Mouse (Mus musculus) spleen, postnatal 36 days (tissue): ENCODE data around the gene Sh2d1b1.
A peak's percentile ranks its signal among the peaks of the same experiment; 100 is the strongest.
"Not testable (repeated sequence)": the region's sequence is repeated elsewhere in the genome, so short reads cannot be mapped to it uniquely, and the experiment has no call there.

Experiments
- DNase-seq, 2 experiments: peaks; one replicate each; pipeline ENCODE4 v3.0.0; 2022; ENCODE audit warnings: low spot score in 2 of 2, mixed read lengths in 1 of 2

Gene Sh2d1b1

DNA sequence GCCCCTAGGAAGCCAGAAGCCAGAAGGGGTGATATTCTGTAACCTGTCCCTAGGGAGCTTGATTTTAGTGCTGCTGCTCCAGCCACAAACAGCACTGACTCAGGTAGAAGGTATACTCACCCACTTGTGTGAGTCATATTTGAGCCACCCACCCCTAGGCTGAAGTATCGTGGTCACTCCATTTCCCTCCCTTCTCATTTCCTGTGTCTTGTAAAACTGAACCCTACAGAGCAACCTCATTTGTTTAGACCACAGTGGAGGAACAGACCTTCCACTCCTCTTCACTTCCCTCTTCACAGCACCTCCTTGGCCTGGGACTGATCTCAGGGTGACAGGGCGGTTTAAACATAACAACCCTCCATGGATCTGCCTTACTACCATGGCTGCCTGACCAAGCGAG, at the start of gene Sh2d1b1:
Gene Sh2d1b1, plus strand, starts transcription at position 305 of the 400 bp plus-strand sequence.
- DNase-seq: peak; percentile 13 to 22

GRCm38 (mm10) chr1:170232688-170233087, 44.4 kb upstream of the Sh2d1b1 start, which contains the start of gene Sh2d1b2:
Gene Sh2d1b2, plus strand, starts transcription at chr1:170232749.
- DNase-seq: not testable (repeated sequence)

- no peak for DNase-seq
These were observed 32.1 kb upstream of the Sh2d1b1 start for GRCm38 (mm10) chr1:170245016-170245415.

DNA sequence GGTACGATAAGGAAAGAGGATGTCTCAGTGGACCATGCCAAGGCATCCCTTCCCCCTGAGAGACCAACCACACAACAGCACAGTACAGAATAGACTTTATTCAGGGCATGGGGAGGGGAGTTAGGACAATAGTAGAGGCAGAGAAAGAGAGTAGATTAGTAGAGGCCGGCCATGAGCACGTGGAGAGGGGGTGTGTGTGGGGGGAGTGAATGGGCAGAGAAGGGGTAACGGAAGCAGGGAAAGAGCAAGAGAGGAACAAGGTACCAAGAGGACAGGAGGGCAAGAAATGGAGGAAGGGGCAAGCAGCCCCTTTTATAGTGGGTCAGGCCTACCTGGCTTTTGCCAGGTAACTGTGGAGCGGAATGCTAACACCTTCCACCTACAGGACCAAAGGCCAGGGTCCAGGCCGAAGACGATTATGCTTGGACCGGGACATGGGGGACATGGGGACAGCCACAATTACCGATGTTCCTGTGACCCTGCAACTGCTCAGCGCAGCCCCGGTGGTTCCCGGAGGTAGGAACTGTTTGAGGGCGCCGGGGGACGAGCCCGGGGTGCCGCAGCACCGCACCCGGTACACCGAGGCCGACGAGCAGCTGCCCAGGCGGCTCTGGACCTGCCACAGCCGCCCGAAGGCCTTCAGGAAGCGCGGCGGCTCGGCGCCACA, 22.1 kb upstream of the Sh2d1b1 start:
- DNase-seq: no peak

GRCm38 (mm10) chr1:170255560-170255910, 21.6 kb upstream of the Sh2d1b1 start:
- peak; percentile 75 to 80 for DNase-seq

DNA sequence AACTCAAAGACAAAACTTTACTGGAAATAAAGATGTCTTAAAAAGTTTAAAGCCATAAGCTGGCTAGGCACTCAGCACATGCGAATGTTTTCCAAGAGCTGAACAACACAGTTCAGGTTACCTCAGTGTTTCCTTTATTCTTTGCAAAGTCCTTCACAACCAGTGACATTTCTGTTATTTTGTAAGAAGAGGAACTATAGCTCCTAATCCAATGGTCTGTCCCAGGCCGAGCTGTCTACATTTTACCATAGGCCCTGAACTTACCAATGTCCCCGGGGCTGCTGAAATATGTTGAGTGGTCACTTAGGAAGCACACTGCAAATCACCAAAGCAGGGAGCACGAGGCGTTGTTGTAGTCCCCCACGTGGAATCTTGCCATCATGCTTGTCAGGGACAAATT, 6.8 kb upstream of the Sh2d1b1 start:
- DNase-seq: no peak

GRCm38 (mm10) chr1:170270696-170271095, 6.4 kb upstream of the Sh2d1b1 start:
- no peak for DNase-seq

GRCm38 (mm10) chr1:170273252-170273651, 3.9 kb upstream of the Sh2d1b1 start:
- no peak for DNase-seq

DNA sequence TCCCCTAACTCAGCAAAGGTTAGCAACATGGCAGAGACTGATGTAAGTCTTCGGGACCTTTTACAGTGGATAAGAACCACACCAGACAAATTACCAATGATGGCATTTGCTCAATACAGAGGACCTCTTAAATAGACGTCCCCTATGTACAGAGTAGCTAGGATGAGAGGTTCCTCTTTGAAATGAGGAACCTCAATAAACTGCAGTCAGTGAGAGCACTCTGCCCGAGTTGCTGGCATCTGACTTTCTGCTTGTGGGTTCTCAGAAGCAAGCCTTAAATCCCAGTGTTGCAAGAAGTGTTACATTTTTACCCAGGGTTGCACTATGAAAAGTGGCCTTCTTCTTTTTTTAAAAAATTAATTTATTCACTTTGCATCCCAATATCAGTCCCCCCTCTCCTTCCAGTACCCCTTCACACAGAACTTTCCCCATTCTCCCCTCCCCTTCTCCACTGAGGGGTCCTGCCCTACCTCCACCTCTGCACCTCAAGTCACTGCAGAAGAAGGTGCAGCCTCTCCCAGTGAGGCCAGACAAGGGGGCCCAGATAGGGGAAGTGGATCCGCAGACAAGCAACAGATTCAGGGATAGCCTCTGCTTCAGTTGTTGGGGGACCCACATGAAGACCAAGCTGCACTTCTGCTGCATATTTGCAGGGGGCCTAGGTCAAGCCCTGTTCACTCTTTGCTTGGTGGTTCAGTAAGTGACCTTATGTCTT, 5.5 kb downstream of the Sh2d1b1 start:
- DNase-seq: peak in 1 of 2 experiments; percentile 15

DNA sequence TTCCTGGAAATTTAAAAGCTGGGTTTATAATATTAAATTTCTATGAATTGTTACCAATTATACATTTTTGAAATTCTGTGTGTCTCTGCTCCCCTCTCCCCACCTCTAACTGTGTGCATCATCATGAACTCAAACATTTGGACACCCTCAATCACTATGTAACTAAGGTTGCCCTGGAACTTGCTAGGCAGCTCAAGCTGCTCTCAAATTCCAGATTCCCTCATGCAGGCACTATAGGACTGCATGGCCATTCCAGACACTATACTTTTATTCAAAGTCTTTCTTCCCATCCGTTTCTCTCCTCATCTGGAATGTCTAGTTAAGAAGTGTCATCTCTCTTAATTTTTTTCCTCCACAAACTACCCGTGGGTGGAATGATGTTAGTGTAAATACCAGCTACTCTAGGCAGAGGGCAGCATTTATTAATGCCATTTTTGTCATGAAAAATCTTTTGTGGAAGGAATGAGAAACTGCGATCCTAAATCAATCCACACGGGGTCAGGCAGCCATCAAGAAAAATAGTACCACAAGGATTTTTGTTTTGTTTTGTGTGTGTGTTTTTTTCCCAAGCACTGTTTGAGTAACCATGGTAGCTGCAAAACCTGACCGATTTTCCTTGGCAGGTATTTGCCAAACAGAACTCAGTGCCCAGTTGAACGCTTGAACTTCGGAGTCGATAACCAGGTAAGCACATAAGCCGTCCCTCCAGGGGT, 15.3 kb downstream of the Sh2d1b1 start:
- no peak for DNase-seq

DNA sequence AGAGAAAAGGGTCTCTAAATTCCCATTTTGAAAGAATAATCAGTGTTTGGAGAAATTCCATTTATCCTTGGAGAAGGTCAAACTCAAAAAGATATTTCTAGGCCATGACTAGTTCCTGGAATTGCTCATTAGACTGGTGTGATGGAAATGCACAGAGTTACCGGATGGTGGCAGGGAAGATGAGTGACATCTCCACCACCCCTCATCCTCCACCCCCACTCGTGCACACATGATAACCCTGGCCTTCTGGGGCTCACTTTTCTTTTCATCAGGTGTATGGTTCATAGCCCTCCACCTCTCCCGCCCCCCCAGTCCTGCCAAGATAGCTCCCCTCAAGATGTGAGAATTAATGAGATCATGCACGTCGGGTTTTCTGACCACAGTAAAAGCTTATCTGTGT, 16.1 kb downstream of the Sh2d1b1 start:
- DNase-seq: no peak

GRCm38 (mm10) chr1:170294786-170295570, 17.9 kb downstream of the Sh2d1b1 start:
- DNase-seq: no peak

DNA sequence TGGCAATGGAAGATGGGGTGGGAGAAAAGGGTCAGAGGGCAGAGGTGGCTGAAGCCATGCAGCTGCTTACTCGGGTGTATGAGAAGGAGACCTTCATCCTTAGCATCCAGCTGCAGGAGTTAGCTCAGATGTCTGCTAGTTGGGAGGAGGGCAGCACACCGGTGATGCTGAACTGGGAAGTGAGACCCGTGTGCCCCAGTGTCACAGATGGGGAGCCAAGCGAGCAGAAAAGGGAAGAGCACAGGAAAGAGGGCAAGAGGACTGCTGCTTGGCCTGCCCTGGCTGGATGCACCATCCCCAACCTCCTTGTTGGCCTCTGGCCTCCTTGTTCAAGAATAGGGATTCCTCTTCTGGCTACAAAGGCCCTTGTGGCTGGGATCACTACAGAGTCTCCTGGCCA, 22.4 kb downstream of the Sh2d1b1 start:
- no peak for DNase-seq

- no peak for DNase-seq
These were observed 24.6 kb downstream of the Sh2d1b1 start for GRCm38 (mm10) chr1:170301686-170302085.

- DNase-seq: no peak
These were observed 25.3 kb downstream of the Sh2d1b1 start for GRCm38 (mm10) chr1:170302456-170302855.

GRCm38 (mm10) chr1:170303103-170303502, 26.0 kb downstream of the Sh2d1b1 start:
- no peak for DNase-seq

GRCm38 (mm10) chr1:170305002-170305401, 27.9 kb downstream of the Sh2d1b1 start:
- no peak for DNase-seq

DNA sequence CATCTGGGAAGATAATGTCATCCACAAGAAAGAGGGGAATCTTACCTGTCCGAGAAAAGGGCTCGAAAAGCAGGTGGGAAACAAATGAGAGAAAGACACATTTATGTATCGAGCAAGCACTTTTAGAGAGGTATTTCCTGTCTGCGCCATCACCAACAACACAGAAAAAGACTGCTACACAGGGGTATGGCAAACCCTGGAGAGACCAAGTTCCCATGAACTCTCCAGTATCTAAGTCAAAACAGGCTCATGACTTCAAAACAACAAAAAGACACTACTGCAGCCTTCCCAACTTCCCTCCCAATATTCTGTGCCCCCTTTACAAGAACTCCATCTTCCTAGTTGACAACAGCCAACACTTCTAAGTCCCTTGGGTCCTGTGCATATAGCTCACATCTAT, 29.1 kb downstream of the Sh2d1b1 start, which contains the start of gene Gm7694:
Gene Gm7694, minus strand, starts transcription at position 101 of the 400 bp plus-strand sequence.
- DNase-seq: no peak

- no peak for DNase-seq
These were observed 31.4 kb downstream of the Sh2d1b1 start, which contains the start of gene Spata46 for GRCm38 (mm10) chr1:170308503-170308902. Gene Spata46, plus strand, starts transcription at chr1:170308803.

DNA sequence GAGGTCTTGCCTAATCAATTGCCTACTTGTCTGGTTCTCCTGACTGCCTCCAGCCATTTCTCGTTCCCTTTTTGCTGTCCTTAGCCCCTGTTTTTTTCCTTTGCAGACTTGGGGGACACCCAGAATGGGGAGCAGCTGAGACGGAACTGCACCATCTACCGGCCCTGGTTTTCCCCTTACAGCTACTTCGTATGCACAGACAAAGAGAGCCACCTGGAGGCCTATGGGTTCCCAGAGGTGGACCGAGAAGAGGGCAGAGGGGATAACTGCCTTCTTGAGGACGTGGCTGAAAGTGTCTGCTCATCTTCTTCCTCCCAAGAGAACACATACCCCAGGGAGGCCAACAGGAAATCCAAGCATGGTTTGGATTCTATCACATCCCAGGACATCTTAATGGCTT, 34.3 kb downstream of the Sh2d1b1 start:
- DNase-seq: no peak

- no peak for DNase-seq
These were observed 44.9 kb downstream of the Sh2d1b1 start for GRCm38 (mm10) chr1:170322046-170322445.

DNA sequence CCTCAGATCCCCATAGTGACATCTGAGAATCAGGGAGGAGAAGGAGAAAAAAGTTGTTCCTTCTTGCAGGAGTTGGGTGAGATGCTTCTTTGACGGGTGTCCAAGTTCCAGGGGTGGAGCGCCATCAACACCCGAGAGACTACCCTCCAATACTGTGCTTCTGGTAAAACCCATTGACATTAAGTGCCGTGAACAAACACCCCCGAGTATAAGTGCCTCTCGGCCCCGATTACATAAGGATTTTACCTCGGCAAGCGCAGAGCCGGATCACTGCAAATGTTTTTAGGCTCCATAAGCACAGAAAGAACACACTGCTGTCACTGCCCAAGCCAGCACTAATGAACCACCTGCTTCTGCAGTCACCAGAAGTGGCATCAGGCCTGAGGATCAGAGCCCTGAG, 45.9 kb downstream of the Sh2d1b1 start:
- DNase-seq: no peak
